Mouse (Mus musculus) right cerebral cortex, postnatal 36 days (tissue): ENCODE results near the gene Rem1.

Experiments
- DNase-seq, 2 experiments: peaks; one replicate each; pipeline ENCODE4 v3.0.0; 2022; ENCODE audit warnings: low spot score in 2 of 2, mixed read lengths in 1 of 2

Rem1 gene

DNA sequence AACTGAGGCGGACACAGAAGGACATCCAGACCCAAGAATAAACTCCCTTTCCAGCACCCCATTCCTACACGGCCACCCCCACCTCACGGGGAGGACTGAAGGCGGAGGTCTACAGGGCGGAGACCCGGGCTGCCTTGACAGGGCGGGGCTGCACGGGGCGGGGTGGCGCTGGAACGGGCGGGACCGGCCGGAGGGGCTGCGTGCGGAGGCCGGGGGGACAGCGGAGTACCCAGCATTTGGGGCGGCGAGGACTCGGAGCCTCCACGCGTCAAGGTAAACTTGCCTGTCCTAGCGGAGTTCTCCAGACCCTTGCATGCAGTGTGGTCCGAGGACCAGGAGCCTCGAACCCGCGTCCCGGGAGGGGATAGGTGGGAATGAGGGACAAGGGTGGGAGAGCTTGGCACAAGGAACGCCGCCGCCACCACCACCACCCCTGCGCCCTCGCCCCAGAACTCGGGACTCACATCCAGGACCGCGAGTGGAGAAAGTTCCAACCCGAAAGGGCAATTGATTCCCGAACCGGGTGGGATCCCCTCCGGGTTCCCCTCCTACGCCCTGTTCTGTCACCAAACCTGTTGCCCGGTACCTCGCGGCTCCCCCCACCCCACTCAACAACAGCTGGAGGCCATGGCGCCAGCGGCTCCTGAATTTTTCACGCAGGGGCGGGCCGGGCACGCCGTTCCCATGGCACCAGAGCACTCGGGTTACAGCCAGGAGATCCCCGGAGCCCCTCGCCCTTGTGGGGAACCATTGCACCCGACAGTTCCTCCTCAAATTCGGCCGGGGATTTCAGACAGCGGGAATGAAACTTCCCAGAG is at the start of gene Rem1:
Gene Rem1, plus strand, starts transcription at position 178 of the 818 bp plus-strand sequence.
- DNase-seq: no peak

DNA sequence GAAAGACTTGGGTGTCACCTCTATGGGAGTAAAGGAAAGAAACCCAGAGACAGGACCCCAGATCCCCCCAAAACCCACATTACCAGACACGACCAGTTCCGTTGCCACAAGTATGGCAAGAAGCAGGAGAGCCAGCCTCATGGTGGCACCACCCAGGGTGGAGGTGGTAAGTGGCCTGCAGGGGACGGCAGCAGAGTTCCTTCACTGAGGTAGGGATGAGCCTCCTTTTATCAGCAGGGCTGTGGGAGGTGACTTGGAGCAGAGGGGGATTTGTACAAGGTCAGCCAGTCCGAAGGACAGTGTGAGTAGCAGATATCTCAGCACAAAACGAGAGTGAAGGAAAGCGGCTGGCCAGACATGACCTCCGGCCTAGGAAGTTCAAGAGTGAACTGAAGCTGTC is 46.6 kb upstream of the Rem1 start, which contains the start of gene Defb19:
Gene Defb19, minus strand, starts transcription at position 206 of the 400 bp plus-strand sequence.
- no peak for DNase-seq

DNA sequence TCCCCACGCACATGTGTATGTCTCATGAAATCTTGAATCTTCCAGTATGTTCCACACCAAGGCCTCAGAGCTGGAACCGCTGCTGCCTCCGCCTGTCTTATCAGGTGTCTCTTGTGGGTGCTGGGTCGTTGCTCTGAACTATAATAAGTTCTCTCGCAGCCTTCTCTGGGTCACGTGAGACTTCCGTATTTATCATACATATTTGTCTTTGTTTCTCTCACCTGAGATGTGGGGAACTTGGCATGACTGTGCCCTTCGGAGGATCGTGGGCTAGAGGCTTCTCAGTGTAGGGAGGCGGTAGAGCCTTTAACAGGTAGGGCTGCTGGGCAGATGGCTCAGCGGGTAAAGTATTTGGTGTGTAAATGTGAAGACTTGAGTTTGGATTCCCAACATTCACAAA is 46.1 kb upstream of the Rem1 start:
- no peak for DNase-seq

DNA sequence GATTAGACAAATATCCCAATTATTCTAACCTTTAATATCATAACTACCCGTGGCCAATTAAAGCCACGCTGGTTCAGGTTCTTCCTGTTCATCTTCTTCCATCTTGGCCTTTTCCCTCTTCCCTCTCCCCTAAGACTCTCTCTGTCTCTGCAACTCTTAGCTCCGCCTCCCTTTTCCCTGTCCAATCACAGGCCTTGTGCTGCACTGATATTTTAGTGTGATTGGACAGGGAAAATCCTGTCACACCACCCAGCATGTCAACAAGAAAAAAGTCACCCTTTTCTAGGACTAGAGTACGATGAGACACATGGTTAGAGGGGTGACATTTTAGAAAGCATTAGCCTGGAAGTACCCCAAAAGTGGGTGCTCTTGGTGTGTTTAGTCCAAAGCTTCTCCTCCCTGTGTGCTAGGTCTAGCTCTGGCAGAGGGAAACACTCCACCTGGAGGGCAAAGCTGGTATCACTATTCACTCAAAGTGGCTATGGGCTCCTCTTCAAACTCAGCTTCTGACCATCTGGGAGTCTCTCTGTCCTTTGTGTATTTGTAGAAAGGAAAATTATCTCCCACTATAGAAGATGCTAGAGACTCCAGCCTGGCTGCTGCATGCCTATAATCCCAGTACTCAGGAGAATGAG is 39.7 kb upstream of the Rem1 start:
- no peak for DNase-seq

DNA sequence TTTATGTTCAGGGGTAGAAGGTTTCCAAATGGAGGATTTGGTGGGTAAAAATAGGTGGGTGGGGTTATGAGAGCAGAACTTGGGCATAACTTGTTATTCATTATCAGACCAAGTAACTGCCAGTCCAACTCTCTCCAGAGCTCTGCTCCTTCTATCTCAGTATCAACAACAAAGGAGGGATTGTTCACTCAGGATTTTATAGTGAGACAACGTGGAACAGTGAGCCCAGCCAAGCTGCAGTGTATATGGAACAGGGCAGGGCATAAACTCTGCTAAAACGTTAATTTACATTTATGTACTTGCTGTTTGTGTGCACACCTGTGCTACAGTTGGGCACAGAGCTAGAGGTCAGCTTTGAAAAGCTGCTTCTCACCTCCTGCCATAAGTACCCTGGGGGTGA is 38.3 kb upstream of the Rem1 start:
- no peak for DNase-seq

DNA sequence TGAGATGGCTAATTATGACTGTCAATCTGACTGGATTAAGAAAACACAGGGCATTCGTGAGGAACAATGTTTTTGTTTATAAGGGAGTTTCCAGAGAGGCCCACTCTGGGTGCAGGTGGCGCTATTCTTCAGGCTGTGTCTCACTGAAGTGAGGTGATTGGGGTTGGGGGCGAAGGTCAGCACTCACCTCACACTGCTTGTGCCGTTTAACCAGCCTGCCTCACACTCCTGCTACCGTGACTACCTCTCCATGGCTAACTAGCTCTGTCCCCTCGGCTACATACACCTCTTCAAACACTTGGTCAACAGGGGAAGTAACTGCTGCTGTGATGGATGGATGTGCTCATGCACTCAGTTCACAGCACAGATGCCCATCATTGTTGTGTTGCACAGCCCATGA is 37.7 kb upstream of the Rem1 start:
- DNase-seq: no peak

DNA sequence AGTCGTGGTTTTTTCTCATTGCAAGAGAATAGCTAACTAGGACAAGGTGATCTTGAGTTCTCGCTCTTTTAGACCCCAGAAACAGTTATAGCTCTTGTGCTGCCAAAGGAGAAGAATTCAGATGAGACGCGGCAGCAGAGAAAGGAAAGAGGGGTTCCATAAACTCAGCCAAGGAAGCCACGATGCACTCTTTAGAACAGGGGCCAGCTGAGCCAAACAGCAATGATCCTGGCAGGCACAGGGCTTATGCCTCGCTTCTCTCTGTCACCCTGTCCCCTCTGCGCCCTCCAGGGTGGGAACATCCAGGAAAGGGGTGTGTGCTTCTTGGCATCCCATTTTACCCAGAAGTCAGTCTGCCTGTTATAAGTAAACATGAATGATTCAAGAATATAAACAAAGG is 27.5 kb upstream of the Rem1 start, which contains the start of gene Defb45:
Gene Defb45, minus strand, starts transcription at position 101 of the 400 bp plus-strand sequence.
- DNase-seq: no peak

DNA sequence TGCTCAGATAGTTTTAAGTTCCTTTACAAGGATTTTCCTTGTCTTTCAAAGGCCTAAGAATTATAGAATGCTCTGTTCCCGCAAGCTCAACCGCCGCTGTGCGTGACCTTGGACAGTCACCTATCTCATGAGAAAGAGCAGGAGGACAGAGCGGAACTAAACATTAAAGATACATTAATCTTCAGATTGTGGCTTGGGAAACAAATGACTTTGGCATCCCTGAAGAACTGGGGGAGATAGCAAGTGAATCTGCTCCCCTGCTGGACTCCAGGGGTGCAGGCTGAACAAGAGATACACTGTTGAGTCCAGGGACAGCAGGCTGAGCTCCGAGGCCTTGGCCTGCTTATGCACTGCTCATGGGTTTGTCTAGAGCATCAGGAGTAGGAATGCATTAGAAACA is 26.7 kb upstream of the Rem1 start:
- DNase-seq: no peak

DNA sequence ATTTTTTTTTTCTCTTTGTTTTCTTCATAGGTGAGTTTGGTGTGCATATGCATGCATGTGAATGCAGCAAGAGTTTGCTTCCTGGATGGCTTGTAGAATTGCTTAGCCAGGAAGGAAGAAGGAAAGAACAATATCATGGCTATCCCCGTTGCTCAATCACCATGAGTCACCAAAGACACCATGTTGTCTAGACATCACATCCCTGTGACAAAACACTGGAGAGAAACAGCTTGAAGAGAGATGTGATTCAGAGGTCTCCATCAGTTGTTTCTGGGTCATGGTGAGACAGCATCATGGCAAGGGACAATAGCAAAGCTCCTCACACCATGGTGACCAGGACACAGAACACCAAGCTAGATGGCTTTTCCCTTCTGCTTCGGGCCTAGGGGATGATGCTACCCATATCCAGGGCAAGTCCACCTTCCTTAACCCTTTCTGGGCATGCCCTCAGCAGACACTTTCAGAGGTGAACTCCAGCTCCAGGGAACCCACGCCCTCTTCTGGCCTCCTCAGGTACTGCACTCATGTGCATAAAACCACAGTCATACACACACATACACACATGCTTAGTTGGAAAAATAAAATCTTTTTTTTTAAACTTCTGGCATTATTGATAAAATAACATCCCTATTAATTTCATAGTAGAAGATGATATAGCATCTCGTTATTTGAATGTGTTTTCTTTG is 25.3 kb upstream of the Rem1 start:
- no peak for DNase-seq

DNA sequence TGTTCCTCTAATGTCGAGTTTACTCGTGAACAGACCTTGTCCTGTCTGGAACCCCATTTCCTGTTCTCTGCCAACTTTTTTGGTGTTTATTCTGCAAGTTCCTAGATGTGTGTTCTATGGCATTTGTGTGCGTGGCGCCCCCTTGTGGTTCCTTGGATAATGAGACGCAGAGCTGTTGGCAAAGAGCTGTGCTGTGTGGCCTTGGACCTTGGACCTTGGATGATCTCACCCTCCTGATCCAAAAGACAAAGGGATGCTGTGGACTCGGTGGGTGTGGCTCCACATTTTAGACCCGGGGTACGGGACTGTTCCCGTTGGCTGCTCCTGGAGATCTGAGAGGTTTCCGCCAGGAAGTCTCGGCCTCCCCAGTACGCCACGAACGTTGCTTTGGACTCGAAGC is 22.7 kb upstream of the Rem1 start, which contains the start of gene Defb36:
Gene Defb36, plus strand, starts transcription at position 271 of the 400 bp plus-strand sequence.
- DNase-seq: peak in 1 of 2 experiments; percentile 14

DNA sequence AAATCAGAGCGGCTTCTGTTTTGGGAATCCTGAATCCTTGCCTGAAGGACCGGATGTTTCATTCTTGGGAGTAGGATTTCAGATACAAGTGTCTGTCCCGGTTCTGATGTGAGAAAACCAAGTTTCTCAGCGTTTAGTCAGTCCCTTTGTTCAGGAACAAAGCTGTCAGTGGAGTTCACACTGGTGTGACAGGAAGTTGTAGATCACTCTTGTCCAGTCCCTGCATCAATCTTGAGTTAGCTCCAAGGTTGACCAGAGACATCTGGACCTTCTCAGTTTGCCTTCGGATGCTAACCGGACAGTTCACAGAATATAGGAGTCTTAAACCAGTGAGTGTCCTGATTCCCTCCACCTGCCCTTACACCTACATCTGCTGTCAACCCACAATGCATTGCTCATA is 19.0 kb upstream of the Rem1 start:
- no peak for DNase-seq

DNA sequence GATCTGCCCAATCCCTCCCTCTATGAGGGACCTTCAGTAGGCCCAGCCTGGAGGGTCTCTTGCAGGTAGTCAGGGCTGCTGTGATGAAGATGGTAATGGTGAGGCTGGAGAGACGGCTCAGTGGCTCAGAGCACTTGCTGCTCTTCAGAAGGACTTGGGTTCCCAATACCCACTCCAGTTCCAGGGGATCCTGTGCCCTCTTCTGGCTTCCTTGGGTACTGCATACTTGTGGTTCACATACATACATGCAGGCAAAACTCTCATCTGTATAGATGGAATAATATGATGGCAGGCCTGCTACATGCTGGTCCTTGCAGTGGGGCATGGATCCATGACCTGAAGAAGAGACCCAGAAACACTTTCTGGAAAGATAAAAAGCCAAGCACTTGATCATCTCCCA is 18.0 kb upstream of the Rem1 start:
- DNase-seq: no peak

DNA sequence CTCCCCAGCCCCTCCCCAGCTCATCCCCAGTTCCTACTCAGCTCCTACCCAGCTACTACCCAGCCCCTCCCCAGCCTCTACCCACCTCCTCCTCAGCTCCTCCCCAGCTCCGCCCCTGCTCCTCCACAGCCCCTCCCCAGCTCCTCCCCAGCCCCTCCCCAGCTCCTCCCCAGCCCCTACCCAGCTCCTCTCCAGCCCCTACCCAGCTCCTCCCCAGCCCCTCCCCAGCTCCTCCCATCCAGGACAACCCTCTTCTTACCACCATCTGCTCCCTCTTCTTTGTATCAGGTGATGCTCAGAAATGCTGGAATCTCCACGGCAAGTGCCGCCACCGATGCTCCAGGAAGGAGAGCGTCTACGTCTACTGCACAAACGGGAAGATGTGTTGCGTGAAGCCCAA is 14.6 kb upstream of the Rem1 start:
- DNase-seq: no peak

DNA sequence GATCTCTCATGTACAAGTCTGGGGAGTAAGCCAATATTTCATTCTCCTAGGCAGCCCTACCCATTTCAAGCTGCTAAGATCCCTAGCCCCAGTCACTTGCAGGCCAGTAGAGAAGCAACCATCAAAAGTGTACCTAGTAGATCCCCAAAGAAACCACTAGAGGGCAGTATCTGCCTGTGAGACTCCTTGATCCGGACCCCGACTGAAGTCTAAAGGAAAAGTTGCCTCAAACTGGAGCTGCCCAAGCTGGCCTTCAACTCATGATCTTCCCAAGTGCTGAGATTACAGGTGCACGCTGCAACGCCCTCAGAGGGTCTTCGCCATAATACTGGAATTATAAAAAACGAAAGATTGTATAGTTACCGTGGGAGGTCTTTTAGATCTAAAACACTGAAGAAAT is 11.2 kb upstream of the Rem1 start:
- DNase-seq: no peak

DNA sequence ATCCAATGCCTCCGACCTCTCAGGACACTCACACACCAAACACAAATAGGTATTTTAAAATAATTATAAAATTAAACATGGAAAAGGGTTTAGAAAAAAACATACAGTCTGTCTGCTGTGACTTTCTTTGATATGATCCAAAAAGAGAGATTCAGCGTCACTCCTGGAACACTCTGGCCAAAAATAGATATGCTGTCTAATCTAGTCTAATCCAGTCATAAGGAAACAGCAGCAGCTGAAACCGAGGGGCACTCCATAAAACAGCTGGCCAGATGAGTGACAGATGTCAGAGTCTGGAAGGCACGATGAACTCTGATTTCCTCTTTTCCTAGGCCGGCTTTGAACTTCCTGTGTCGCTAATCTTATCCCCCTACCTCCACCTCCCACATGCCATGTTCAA is 10.3 kb upstream of the Rem1 start:
- DNase-seq: no peak

DNA sequence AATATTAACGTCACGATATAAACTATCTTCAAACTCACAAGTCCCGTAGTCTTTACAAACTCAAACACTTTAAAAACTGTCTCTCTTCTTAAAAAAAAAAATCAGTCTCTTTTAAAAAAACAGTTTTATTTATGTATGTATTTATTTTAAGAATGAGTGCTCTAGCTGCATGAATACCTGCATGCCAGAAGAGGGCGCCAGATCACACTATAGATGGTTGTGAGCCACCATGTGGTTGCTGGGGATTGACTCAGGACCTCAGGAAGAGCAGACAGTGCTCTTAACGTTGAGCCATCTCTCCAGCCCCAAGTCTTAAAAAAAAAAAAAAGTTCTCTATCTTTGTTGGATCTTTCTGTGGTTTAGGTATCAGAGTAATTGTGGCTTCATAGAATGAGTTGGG is 9.4 kb upstream of the Rem1 start:
- no peak for DNase-seq

DNA sequence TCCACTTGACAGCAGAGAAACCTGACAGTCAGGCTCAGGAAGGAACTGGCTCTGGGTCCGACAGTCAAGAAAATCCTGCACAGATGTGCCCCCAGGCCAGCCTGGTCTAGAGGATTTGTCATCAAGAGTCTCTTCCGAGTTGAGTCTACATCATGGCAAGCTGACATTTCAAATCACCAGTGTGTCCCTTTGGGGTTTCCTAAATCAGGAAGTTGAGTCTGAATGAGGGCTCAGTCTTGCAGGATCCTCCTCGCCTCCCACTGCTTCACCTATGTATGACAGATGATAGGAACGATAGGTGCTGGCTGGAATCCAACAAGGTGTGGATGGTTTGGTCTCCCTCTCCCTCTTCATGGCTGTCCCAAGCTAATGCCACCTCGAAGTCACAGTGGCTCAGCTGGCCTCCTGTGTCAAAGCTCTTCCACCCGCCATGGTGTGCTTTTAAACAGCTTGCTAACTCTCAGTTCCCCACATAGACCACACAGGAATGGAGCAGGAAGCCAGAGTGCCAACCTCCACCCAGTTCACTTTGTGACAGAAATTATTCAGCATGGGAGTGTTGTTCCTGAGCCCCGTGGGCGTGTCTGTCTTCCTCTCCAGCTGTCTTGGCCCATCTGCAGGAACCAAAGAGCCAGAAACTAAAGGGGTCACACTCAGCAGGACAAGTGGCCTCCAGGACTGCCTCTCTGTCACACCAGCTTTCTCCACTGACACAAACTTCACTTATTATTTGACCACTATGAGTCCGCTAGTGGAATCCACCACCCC is 6.2 kb upstream of the Rem1 start:
- peak in 1 of 2 experiments; percentile 8 for DNase-seq

DNA sequence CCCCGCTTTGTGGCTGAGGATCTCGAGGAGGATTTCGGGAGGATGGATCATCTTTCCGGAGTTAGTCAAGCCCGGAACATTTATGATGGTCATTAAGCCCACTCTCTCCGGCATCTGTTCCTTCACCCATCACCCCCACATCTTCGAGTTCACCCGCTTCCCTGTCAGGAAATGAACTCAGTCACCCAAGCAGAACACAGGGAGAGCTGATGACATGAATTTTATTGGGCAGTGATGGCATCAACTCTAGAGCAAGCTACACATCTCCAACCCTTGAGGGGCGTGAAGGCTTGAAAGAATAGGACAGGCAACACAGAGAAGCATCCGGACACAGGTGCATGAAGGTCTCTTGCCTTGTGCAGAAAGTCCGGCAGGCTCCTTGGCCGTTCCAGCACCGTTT is 4.6 kb upstream of the Rem1 start:
- DNase-seq: no peak

DNA sequence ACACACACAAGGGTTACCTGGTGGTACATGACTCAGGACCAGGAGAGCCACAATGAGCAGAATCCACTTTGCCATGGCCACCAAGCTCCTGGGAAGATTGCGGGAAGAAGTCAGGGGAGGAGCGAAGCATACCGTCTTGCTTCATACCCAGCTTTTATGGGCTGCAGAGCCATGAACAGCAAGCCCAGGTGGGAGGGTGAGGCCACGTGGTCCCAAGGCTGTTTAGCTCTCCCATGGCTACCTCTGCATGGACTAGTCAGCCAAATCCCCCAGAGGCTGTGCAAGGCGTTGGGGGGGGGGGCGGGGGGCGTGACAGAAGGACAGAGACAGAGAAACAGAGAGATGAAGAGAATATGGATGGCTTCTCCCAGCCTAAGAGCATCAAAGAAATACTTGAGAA is 3.8 kb upstream of the Rem1 start, which contains the start of gene Defb25:
Gene Defb25, minus strand, starts transcription at position 101 of the 400 bp plus-strand sequence.
- no peak for DNase-seq

DNA sequence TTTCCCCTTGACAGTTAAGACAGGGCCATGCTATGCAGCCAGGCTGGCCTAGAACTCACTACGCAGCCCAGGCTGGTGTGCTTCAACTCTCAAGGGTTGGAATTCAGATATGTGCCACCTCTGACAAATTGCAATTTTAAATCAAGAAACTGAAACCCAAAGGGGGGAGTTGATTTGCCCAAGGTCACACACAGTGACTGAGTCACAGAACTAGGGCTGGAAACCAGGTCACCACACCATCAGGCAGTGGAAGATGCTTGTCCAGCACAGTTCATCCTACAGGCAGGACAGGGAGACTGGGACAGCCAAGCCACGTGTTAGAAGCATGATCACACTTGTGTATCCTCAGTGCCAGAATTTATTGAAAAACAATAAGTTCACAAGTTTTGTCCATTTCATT is 2.2 kb upstream of the Rem1 start:
- DNase-seq: no peak

DNA sequence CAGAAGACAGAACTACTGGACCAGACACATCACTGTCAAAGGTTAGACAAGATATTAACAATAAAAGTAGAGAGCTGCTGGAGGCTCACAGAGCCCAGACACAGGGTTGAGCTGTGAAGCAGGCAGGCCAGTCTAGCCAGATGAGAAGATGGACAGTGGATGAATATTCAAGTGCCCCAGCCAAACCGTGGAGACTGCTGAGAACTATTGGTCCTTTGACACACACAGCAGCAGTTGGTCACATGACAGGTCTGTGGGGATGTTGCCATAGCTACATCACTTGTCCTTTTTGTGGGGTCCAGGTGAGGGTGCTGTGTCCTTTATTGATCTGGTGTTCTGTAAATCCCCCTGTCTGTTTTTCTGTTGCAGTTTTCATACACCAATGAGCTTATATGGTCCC is 1.5 kb upstream of the Rem1 start:
- no peak for DNase-seq

DNA sequence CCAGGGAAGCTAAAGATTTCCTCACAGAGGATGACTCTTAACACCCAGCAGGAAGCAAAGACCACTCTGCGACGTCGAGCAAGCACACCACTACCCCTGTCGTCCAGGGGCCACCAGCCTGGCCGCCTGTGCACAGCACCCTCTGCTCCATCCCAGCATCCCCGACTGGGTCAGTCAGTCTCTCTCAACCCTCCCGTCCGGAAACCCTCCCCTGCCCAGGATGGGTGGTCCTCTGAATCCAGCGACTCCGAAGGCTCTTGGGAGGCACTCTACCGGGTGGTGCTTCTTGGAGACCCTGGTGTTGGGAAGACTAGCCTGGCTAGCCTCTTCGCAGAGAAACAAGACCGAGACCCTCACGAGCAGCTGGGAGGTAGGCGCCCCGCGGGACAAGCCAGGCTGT is 1.3 kb downstream of the Rem1 start:
- DNase-seq: no peak
